Mouse (Mus musculus) left cerebral cortex, postnatal 14 days (tissue): ENCODE measurements around the gene A4galt. TPM values are rescaled to one million over a fixed set of nuclear protein-coding genes. Genes with fewer than 3 reads are reported as not detected.
"Not testable (repeated sequence)": the region's sequence is repeated elsewhere in the genome, so short reads cannot be mapped to it uniquely, and the experiment has no call there.

ENCODE experiments used
- DNase-seq, 2 experiments: peaks; one replicate each; pipeline ENCODE4 v3.0.0; 2021 to 2022; ENCODE audit warnings: low spot score in 2 of 2, mixed read lengths in 1 of 2
- intact Hi-C: fragments of 180-260 bp; cut with DNase I; formaldehyde crosslinking; loops from one replicate; pipeline ENCODE4 v1.15.1; 2025
- total RNA-seq, 2 experiments: library from RNA; stranded (reverse); gene quantifications; 2 replicates each; pipeline ENCODE4 v1.2.3; 2021

The A4galt gene
- total RNA-seq, 2 experiments from 2014 or later = 2.4 to 3.5 TPM

- DNase-seq = no peak
- intact Hi-C loops = no loop called here
Observed at GRCm38 (mm10) chr15:83273017-83273416, 21.4 kb upstream of the A4galt start.

DNA sequence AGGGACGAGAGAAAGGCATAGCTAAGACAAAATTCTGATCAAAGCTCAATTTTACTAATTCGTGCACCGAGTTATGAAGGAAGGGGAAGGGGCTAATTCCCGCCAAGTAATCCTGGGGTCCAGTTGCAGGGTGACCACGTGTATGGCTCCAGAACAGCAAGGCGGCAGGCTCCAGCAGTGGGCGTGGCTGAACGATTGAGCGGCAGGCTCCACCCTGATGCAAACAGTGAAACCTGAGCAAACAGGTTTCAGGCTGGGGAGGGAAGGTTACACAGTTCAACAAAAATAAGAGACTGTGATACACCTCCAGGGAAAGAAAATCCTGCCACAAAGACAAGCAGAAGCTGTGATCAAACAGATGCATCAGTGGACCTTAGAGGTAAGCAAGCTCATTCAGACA lies 19.6 kb upstream of the A4galt start:
- DNase-seq, intact Hi-C loops: not testable (repeated sequence)

GRCm38 (mm10) chr15:83269985-83270384 lies 18.4 kb upstream of the A4galt start:
- intact Hi-C loops, DNase-seq: not testable (repeated sequence)

- DNase-seq = not testable (repeated sequence)
Observed at GRCm38 (mm10) chr15:83268428-83268827, 16.9 kb upstream of the A4galt start.

GRCm38 (mm10) chr15:83265269-83265668 lies 13.7 kb upstream of the A4galt start:
- intact Hi-C loops = no loop called here
- no peak for DNase-seq

More at GRCm38 (mm10) chr15:83268428-83268827, 16.9 kb upstream of the A4galt start:
- intact Hi-C loops = not testable (repeated sequence)

- DNase-seq = no peak
- intact Hi-C loops = no loop called here
Observed at GRCm38 (mm10) chr15:83263405-83263804, 11.8 kb upstream of the A4galt start.

GRCm38 (mm10) chr15:83257906-83258305 lies 6.3 kb upstream of the A4galt start:
- no peak for DNase-seq

DNA sequence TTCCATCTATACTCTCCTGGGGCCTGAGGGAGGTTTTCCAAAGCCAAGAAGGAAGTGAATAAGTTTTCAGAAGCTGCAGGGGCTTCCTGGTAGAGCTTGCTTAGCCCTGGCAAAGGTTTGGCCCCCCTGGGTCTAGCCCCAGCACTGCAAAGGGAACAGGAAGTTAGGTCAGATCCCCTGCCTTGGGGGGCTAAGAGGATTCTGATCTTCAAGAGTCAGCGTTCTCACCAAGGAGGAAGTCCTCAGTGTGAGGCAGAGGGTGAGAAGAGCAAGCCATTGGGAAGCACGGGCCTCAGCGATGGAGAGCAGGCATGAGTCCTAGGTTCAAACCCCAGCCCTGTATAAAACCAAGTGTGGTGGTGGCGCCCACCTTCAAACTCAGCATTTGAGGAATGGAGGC lies 4.9 kb upstream of the A4galt start:
- DNase-seq = no peak
- intact Hi-C loops = no loop called here

More at GRCm38 (mm10) chr15:83257906-83258305, 6.3 kb upstream of the A4galt start:
- intact Hi-C loops = no loop called here

DNA sequence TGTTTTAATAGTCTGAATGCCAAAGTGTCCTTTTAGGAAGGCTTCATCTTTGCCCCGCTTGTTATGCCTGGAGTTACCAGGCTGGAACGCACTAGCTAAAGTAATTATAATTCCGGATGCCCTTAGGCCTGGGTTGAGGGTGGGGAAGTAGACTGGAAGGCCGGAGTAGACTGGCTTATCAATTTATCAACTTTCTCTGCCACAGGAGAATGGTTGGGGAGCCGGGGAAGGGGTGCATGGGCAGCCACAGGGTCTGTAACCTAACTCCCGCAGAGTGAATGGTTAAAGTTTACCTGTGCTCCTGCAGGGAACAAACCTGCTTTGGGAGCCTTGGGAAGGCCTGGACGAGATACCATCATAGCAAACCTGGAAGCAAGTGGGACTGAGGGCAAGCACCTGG lies 4.4 kb upstream of the A4galt start:
- no peak for DNase-seq
- intact Hi-C loops = no loop called here

GRCm38 (mm10) chr15:83255191-83255782 lies 3.7 kb upstream of the A4galt start:
- DNase-seq = no peak
- intact Hi-C loops = no loop called here

GRCm38 (mm10) chr15:83254372-83255070 lies 2.9 kb upstream of the A4galt start:
- no peak for DNase-seq
- intact Hi-C loops = no loop called here

GRCm38 (mm10) chr15:83252060-83252459 lies 486 bp upstream of the A4galt start:
- DNase-seq = no peak
- intact Hi-C loops = no loop called here

GRCm38 (mm10) chr15:83250651-83251175 lies 861 bp downstream of the A4galt start:
- intact Hi-C loops = no loop called here

DNA sequence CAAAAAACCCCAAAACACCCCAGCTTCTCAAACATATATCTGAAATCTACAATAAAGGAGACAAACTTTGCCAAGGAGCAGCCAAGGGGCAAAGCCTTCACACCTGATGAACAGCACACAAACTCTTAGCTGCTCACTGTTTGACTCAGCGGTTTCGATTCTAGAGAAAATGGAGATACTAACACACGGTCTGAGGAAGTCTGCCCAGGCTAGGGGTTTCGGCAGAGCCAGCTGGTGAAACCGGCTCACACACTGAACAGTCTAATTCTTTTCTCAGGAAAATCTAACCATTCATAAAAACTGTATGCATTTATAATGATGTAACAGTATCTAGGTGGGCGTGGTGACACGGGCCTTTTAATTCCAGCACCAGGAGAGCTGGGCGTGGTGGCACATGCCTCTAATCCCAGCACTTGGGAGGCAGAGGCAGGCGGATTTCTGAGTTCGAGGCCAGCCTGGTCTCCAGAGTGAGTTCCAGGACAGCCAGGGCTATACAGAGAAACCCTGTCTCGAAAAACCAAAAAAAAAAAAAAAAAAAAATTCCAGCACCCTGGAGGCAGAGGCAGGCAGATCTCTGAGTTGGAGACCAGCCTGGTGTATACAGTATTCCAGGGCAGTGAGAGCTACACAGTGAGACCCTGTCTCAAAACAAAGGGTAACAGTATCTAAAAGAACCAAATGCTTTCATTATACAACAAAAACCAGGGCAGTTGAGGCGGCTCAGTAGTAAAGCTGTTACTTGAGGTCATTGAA lies 1.9 kb downstream of the A4galt start:
- no peak for DNase-seq
- intact Hi-C loops = no loop called here

More at GRCm38 (mm10) chr15:83250651-83251175, 861 bp downstream of the A4galt start:
- DNase-seq = no peak

- intact Hi-C loops = no loop called here
- DNase-seq = no peak
Observed at GRCm38 (mm10) chr15:83248236-83248844, 3.2 kb downstream of the A4galt start.

DNA sequence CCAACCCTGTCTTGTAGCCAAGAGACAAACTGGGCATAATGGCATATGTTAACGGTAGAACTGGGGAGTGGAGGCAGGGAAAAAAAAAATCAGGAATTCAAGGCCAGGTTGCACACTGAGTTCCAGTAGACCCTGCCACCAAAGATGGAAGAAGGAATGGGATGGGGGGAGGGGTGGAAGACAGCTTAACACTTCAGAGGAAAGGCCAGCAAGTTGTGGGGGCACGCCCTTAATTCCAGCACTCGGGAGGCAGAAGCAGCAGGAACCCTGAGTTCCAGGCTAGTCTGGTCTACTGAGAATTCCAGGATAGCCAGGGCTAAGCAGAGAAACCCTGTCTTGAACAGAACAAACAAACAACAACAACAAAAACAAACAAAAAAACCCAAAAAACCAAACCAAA lies 7.2 kb downstream of the A4galt start:
- intact Hi-C loops = no loop called here
- DNase-seq = no peak

- intact Hi-C loops = no loop called here
- no peak for DNase-seq
Observed at GRCm38 (mm10) chr15:83241961-83242680, 9.5 kb downstream of the A4galt start.

DNA sequence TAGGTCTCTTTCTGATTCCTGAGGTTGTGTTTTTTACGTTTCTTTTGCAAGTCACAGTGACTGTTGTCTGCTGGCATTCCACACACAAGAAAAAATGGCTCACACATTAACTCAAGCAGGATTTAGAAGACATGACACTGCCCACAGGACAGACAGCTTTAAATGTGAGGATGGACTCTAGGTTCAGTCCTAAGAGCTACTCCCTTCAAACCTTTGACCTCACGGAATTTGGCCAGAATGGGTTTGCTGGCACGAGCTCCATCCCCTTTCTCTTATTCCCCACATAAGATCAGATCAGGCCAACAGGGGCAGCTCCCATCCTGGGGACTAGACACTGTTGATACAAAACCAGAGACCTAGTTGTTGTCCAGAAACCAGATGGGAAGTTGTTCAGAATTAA lies 10.1 kb downstream of the A4galt start:
- DNase-seq = no peak
- intact Hi-C loops = no loop called here
